Mouse (Mus musculus) urinary bladder, postnatal 10 days (tissue): ENCODE results near the gene Ppil2.

ENCODE experiments used
- DNase-seq: peaks from one replicate; pipeline ENCODE4 v3.0.0; 2022; ENCODE audit warnings: low spot score

The Ppil2 gene

GRCm38 (mm10) chr16:17110771-17111743 is at the start of gene Ppil2:
Gene Ppil2 (minus strand): TSS chr16:17111257.
- no peak for DNase-seq

DNA sequence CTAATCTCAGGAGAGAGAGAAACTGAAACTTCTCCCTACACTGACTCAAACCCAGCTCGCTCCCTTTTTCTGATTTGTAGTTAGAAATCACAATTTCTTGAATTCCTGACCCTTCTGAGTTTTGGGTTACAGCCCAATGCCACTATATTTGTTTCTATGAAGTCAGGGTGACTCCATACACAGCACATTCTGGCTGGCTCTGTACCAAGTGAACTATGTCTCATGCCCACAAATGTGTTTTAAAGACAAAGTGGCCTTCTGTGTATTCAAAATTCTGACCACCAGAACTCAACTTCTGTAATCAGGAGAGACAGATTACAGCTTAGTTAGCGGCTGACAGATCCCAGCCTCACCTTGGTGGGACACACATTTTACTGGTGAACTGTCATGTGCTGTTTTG is 43.3 kb upstream of the Ppil2 start:
- no peak for DNase-seq

DNA sequence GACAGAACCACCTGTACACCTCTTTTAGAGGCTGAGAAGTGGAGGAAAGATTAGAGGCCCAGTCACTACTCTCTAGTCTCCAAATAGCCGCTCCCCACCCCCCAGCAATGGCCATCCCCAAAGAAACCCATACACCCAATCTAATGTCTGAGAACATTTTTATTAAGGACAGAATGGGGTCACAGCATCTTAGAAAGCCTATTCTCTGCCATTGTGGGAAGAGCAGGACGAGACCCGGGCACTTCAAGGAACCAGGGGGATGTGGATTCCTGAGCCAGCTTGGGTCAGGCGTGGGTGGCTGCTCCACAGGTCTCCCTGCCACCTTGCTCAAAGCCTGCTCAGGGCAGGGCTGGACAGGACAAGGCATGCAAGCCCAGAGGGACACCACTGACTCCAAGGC is 40.8 kb upstream of the Ppil2 start:
- DNase-seq, result no peak

- no peak for DNase-seq
These were observed 39.6 kb upstream of the Ppil2 start for GRCm38 (mm10) chr16:17150520-17151258.

- DNase-seq, result no peak
These were observed 37.0 kb upstream of the Ppil2 start for GRCm38 (mm10) chr16:17148084-17148483.

- DNase-seq, result no peak
These were observed 36.4 kb upstream of the Ppil2 start for GRCm38 (mm10) chr16:17147391-17147929.

DNA sequence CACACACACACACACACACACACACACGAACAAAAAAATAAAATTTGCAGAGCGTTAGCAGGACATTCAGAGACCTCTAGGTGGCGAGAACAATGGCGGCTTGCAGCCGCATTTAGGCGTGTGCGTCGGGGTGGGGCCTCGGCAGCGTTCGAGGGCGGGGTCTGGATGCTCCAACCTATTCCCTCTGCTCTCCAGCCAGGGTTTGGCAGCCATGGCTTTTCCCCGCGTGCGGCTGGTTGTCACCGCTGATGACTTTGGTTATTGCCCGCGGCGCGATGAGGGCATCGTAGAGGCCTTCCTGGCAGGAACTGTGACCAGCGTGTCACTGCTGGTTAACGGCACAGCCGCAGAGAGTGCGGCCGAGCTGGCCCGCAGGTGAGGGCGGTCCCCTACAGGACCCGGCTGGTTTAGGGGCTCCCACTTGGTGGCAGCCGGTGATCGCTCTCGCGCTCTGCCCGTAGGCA is 35.7 kb upstream of the Ppil2 start, which contains the start of gene Ccdc116:
TSS of gene Ccdc116 (minus strand) at position 458 of the 464 bp plus-strand sequence.
- DNase-seq, result no peak

- DNase-seq, result no peak
These were observed 33.3 kb upstream of the Ppil2 start, which contains the start of gene Ydjc for GRCm38 (mm10) chr16:17144339-17144738. Gene Ydjc (plus strand): TSS chr16:17144621.

DNA sequence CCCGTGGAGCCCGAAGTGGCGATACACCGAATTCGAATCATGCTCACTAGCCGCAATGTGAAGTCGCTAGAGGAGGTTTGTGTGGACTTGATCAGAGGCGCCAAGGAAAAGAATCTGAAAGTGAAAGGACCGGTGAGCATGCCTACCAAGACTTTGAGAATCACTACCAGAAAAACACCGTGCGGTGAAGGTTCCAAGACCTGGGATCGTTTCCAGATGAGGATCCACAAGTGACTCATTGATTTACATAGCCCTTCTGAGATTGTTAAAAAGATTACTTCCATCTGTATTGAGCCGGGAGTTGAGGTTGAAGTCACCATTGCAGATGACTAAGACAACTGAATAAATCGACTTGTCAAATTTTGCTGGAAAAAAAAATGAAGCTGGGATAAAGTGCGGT is 26.3 kb upstream of the Ppil2 start:
- no peak for DNase-seq

DNA sequence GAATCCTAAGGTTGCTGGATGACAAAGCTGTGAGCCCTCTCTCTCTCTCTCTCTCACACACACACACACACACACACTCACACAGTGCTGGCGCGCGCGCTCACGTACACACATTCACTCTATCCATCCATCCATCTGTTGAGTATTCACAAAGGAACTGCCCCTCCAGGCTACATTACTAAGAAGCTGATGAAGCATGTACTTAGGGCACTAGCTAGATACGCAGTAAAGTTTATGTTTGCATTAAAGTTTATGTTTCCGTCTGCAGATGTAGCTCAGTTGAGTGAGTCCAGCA is 21.8 kb upstream of the Ppil2 start:
- DNase-seq, result no peak

GRCm38 (mm10) chr16:17132089-17132905 is 21.2 kb upstream of the Ppil2 start, which contains the start of gene Sdf2l1:
Gene Sdf2l1 (minus strand): TSS chr16:17132383.
- DNase-seq, result peak; percentile 79

DNA sequence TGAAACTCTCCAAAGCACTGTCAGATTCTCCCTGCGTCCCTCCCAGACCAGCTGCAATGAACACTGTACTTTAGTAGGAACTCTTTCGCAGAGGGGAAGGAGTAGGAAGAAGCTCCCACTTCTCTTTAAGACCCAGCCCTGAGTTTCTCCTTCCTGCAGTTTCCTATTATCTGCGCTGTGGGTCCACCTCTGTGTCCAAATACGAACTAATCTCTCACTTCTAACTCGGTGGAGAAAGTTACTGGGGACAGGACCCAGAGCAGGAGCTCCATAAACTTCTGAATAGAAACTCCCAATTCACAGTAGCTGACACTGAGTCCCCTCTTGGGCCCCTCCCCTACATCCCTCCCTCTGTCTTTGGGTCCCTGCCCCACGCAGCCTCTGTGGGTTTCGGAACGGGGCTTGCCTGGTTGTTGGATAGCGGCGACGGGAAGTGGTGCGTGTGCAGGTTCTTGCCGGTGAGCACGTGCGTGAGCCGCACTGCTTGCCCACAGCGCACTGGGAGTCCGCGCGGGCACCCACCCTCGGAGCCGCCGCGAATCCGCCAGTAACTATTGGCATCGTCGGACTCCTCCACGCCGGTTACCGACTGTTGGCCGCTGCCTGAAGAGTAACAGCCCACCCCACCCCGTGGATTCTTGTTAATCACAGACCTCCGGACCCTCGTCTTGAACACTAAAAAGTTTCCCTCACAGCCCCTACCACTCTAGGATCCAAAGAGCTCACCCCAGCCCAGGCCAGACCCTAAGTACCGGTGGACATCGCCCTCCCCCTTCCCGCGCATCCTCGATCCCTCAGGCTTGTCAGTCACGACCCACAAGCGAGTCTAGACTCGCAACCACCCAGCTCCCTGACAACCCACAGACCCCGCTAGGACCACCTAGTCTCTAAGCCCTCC is 20.4 kb upstream of the Ppil2 start:
- no peak for DNase-seq

GRCm38 (mm10) chr16:17127292-17127691 is 16.2 kb upstream of the Ppil2 start:
- no peak for DNase-seq

DNA sequence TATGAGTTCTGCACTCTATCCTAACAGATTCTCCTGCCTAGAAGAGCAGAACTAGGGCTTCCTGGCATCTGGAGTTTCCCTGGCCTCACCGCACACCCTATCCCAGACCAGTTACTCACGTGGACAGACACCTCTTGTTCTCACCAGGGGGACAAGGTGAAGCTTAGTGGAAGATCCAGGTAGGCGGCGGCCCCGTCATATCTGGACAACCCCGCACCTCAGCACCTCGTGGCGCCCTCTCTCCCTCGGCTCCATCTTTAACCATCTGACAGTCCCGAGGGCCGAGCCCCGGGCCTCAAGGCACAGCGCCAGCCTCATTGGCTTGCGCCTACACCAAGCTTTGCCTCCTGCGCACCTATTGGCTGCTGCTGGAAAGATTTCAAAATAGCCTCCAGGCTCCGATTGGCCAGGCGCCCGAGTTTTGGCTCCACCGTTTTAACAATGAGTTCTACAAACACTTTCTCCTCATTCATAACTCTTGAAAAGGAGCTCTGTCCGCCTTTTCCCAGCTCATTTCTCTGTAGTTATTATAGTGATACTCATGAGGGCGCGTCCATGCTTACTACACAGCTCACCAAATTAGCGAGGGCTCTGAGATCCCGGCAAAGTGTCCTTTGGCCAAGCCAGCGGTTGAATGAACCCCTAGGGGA is 13.9 kb upstream of the Ppil2 start, which contains the start of gene 2610318N02Rik:
TSS of gene 2610318N02Rik (minus strand) at position 297 of the 650 bp plus-strand sequence.
- DNase-seq, result no peak

GRCm38 (mm10) chr16:17124119-17124870 is 13.2 kb upstream of the Ppil2 start:
- no peak for DNase-seq

DNA sequence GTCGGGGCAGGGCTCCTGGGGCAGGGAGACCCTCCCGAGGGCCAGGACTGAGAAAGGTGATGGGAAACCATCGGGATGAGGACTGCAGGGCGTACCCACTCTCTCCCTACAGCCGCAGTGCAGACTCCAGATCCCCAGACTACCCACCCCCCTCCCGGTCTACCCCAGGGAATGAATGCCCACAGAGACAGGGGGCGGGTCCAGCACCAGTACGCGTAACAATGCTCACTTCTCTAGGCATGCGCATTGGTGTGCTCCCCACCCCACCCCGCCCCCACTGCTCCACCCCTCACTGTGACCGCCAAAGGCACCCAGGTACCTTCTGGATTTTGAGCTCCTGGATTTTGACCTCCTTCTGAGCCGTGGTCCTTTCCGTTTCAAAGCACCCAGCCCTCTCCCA is 10.5 kb upstream of the Ppil2 start:
- DNase-seq, result no peak

DNA sequence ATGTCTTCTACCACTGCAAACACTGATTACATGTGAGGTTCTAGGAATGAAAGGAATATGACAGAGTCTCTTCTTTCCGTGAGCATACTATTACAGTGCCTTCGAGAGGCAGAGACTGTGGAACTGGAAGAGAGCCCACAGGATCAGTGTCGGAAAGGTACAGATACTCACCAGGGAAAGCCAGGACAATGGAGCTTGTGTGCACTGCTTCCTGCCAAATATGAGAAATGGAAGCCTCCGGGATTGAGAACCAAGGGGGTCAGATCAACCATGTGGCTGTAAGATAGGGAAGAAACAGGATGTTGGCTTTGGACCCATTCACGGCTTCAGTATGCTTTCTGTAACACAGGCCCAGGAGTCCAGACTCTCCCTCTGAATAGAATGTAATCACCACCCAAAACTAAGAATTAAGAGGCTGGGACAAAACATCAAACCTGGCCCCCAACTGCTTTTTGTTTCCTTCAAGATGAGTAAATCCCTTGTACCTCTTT is 6.3 kb upstream of the Ppil2 start:
- DNase-seq, result no peak

DNA sequence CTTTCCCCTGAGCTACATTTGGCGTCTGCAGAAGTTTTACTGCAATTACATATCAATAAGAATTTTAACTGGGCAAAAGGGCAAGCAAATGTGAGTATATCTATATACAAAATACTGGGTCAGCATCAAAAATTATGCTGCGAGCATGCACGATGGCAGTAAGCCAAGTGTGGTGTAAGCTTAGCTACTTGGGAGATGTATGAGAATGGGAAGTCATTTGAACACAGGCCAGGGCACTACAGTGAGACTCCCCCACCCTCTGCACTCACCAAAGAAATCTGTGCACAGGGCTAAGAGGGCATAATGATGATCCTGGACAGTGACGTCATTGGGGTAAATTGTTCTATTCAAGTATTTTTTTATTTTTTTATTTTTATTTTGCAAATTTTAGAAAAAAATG is 6.5 kb downstream of the Ppil2 start:
- no peak for DNase-seq

DNA sequence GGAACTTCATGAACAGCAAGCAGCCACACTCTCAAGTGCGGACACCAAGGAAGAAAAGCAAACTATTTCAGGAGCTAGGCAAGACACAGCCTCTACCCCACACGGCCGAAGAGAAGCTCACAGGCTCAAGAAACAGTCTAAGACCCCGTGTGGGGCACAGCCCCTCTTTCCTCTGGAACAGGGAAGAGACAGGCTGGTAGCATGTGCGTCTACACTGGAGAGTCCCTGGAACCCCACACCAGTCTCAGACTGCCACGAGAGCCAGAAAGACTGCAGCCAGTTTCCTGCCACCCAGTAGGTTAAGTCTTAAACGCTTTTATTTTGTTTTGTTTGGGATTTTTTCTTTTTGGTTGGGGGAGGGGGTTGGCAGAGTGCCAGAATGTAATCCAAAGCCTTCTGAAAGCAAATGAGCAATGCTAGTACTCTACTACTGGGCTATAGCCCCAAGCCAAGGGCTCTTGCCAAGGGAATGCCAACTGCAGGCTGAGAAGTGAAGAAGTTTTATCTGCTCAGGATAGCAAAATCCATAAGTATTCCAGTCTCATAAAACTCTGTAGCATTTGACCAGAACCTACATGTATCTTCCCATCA is 8.3 kb downstream of the Ppil2 start:
- no peak for DNase-seq
